In the genomic region with DNA sequence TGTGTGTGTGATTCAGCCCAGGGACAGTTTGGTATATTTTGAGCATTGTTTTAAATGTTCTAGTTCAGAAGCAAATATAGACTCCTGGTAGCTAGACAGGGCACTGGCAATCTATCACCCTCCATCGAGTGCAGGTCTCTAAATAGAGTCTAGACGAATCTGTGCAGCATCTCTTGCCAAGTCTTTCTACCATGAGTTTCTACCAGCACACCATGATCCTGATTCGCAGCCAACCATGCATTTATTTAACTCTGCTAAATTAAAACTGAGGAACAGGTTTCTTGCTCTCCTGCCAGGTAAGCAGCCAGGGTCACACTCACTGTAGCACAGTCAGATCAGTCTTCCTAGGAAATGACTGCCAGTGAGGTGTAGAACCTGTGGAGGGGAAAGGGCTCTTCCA, we compare ENCODE assay signal across 15 mouse cellular contexts.
DNase-seq lines count a peak whose midpoint lies in the region; ATAC-seq and TF ChIP-seq lines count a peak whose summit lies in the region.
"Had no signal": no experiment of that assay in that cellular context is flagged by ENCODE, and none has a peak within 500 bp of the region (broad histone marks: within the 10 kb centered on the region; RNA-seq: fewer than 3 reads in every experiment).

No protein-coding gene starts in this region.

- no peaks in the 10 kb centered on the region for H3K27me3 ChIP-seq in hindbrain, embryonic 16.5 days (replicated peaks; ENCODE audit: control insufficient read depth, insufficient read depth, low read length)
- H3K27me3 ChIP-seq in hindbrain, embryonic 14.5 days (ENCODE audit: control insufficient read depth, insufficient read depth, low read length), result no peaks in the 10 kb centered on the region
- peaks cover 1% of the 10 kb centered on the region; the same call in 1 of the 2 replicates for H3K27me3 ChIP-seq in cerebellum, adult 2 months (ENCODE audit: control insufficient read depth, insufficient read depth, low read length)
- no peaks in the 10 kb centered on the region for H3K27me3 ChIP-seq in limb, embryonic 10.5 days (ENCODE audit: low read depth, poor library complexity, severe bottlenecking)

- H3K4me3 ChIP-seq in hindbrain, embryonic 16.5 days (ENCODE audit: low read length), result no peak overlapping the region
- no peak overlapping the region for H3K4me3 ChIP-seq in hindbrain, embryonic 14.5 days (replicated peaks; ENCODE audit: low read length)
- no peak overlapping the region for H3K4me3 ChIP-seq in cerebellum, adult 2 months (replicated peaks; ENCODE audit: insufficient read depth, low read depth, low read length)
- H3K4me3 ChIP-seq in limb, embryonic 10.5 days, result no peak overlapping the region
- H3K4me3 ChIP-seq: erythroblast, embryonic 14.5 days had no signal

- H3K4me2 ChIP-seq in hindbrain, embryonic 16.5 days (ENCODE audit: low read length), result no peak overlapping the region
- no peak overlapping the region for H3K4me2 ChIP-seq in hindbrain, embryonic 14.5 days (replicated peaks)

- no peaks in the 10 kb centered on the region for H3K9me3 ChIP-seq in hindbrain, embryonic 16.5 days (ENCODE audit: control insufficient read depth, low read length)
- H3K9me3 ChIP-seq in hindbrain, embryonic 14.5 days (ENCODE audit: control insufficient read depth, low read length), result no peaks in the 10 kb centered on the region
- no peaks in the 10 kb centered on the region for H3K9me3 ChIP-seq in limb, embryonic 10.5 days (replicated peaks)

- DNase-seq in hindbrain, embryonic 14.5 days (ENCODE audit: low spot score), result no peak
- peak; percentile 25 for DNase-seq in brain, embryonic 14.5 days (ENCODE audit: low read depth)
- peak; percentile 52 to 85 for DNase-seq in cerebellum, adult 2 months
- DNase-seq in layer of hippocampus, postnatal 14 days (ENCODE audit: low spot score in 2 of 2), result peak; percentile 11 to 72
- DNase-seq in limb, embryonic 10.5 days (ENCODE audit: low spot score), result no peak
- no peak for DNase-seq in lung, postnatal 36 days
- no peak for DNase-seq in natural killer cell, adult 2 months (ENCODE audit: low spot score in 2 of 2)
- DNase-seq: adrenal gland, postnatal 14 days; gastrocnemius, postnatal 36 days; heart, postnatal 14 days; liver, postnatal 0 days; thymus, adult 2 months had no signal

- no peak for TF ChIP-seq POLR2A in brain, embryonic 14.5 days (IDR thresholded peaks at IDR 0.05; ENCODE audit: borderline replicate concordance, extremely low read depth, insufficient read depth, insufficient read length, poor library complexity, severe bottlenecking)
- no peak for TF ChIP-seq POLR2A in cerebellum, adult 2 months (IDR thresholded peaks at IDR 0.05; ENCODE audit: borderline replicate concordance, insufficient read depth, low read length)

- ATAC-seq in hindbrain, embryonic 16.5 days, result peak; percentile 34; the same call in 1 of the 2 replicates
- no peak for ATAC-seq in hindbrain, embryonic 14.5 days (ENCODE audit: low FRiP score)
- ATAC-seq: intestine, embryonic 16.5 days; liver, postnatal 0 days had no signal

- no peak for TF ChIP-seq CTCF in brain, embryonic 14.5 days (IDR thresholded peaks at IDR 0.05; ENCODE audit: borderline replicate concordance, extremely low read depth, insufficient read depth, insufficient read length)
- TF ChIP-seq CTCF in cerebellum, adult 2 months (IDR thresholded peaks at IDR 0.05; ENCODE audit: borderline replicate concordance, insufficient read depth, low read depth, low read length), result no peak

- H3K4me1 ChIP-seq in hindbrain, embryonic 16.5 days (ENCODE audit: control insufficient read depth, insufficient read depth, low read depth, low read length), result no peaks in the 10 kb centered on the region
- H3K4me1 ChIP-seq in hindbrain, embryonic 14.5 days (replicated peaks; ENCODE audit: control insufficient read depth, insufficient read depth, low read length), result no peaks in the 10 kb centered on the region
- peaks cover 3% of the 10 kb centered on the region; the same call in 1 of the 2 replicates for H3K4me1 ChIP-seq in cerebellum, adult 2 months (ENCODE audit: control insufficient read depth, insufficient read depth, low read length)
- H3K4me1 ChIP-seq in limb, embryonic 10.5 days, result no peaks in the 10 kb centered on the region; the same call in 1 of the 2 replicates

- H3K27ac ChIP-seq in hindbrain, embryonic 16.5 days (ENCODE audit: low read depth, low read length), result no peak overlapping the region
- no peak overlapping the region for H3K27ac ChIP-seq in hindbrain, embryonic 14.5 days
- no peak overlapping the region for H3K27ac ChIP-seq in cerebellum, adult 2 months (ENCODE audit: insufficient read depth, low read length)
- no peak overlapping the region for H3K27ac ChIP-seq in limb, embryonic 10.5 days

- no peak overlapping the region for H3K9ac ChIP-seq in hindbrain, embryonic 16.5 days (ENCODE audit: low read depth, low read length)
- no peak overlapping the region for H3K9ac ChIP-seq in hindbrain, embryonic 14.5 days
- H3K9ac ChIP-seq: liver, postnatal 0 days had no signal

- no peaks in the 10 kb centered on the region for H3K36me3 ChIP-seq in hindbrain, embryonic 16.5 days (ENCODE audit: control insufficient read depth, insufficient read depth, low read length)
- H3K36me3 ChIP-seq in hindbrain, embryonic 14.5 days (replicated peaks; ENCODE audit: control insufficient read depth, insufficient read depth), result no peaks in the 10 kb centered on the region
- H3K36me3 ChIP-seq in limb, embryonic 10.5 days, result no peaks in the 10 kb centered on the region

- WGBS in hindbrain, embryonic 16.5 days, result 79% methylated on average over 3 of the region's 3 CpGs
- 76% methylated on average over 3 of the region's 3 CpGs for WGBS in hindbrain, embryonic 14.5 days
- WGBS in cerebellum, adult 2 months, result 7% methylated on average over 3 of the region's 3 CpGs
- WGBS in limb, embryonic 10.5 days, result 89% methylated on average over 3 of the region's 3 CpGs

Comparison
In these comparisons a context has a peak if more than half of its experiments do, and no peak if none do; other contexts are left out.
1. DNase-seq: peak in brain, embryonic 14.5 days (single experiment), cerebellum, adult 2 months (2 of 2) and layer of hippocampus, postnatal 14 days (2 of 2); none in hindbrain, embryonic 14.5 days (single experiment), limb, embryonic 10.5 days (single experiment), lung, postnatal 36 days (single experiment) and natural killer cell, adult 2 months (0 of 2).